Mouse (Mus musculus) thymus, adult 2 months (tissue): Measurements from ENCODE around the gene Myo1f. TPM values are rescaled to one million over a fixed set of nuclear protein-coding genes. Genes with fewer than 3 reads are reported as not detected.
"Not testable (repeated sequence)": the region's sequence is repeated elsewhere in the genome, so short reads cannot be mapped to it uniquely, and the experiment has no call there.

Experiments used
- DNase-seq: peaks from one replicate; pipeline ENCODE4 v3.0.0; 2021
- H3K27ac ChIP-seq: fragments of 200-500 bp; 2 replicates; pipeline ENCODE4 v1.5.1; 2012; ENCODE audit warnings: low read length, control low read depth; ENCODE audit not compliant: control insufficient read depth, insufficient read depth
- H3K27me3 ChIP-seq: fragments of 200-500 bp; 2 replicates; pipeline ENCODE4 v1.6.1; 2012; ENCODE audit warnings: mild to moderate bottlenecking, low read length, moderate library complexity, mixed read lengths; ENCODE audit not compliant: control insufficient read depth, insufficient read depth
- H3K36me3 ChIP-seq: fragments of 200-500 bp; 2 replicates; pipeline ENCODE4 v1.6.1; 2012; ENCODE audit warnings: mild to moderate bottlenecking, low read length, moderate library complexity; ENCODE audit not compliant: control insufficient read depth, insufficient read depth
- H3K4me1 ChIP-seq: fragments of 200-500 bp; replicated peaks from 2 replicates; pipeline ENCODE4 v1.6.1; 2012; ENCODE audit warnings: low read length; ENCODE audit not compliant: control insufficient read depth, insufficient read depth
- H3K4me3 ChIP-seq: fragments of 200-500 bp; 2 replicates; pipeline ENCODE4 v1.5.1; 2012; ENCODE audit warnings: mild to moderate bottlenecking, low read length, control low read depth, moderate library complexity; ENCODE audit not compliant: control insufficient read depth, insufficient read depth
- CTCF ChIP-seq: fragments of 200-500 bp; IDR thresholded peaks from 2 replicates; pipeline ENCODE4 v1.5.1; 2012; ENCODE audit warnings: mild to moderate bottlenecking, control low read depth, low read length, moderate library complexity, borderline replicate concordance; ENCODE audit not compliant: control insufficient read depth, poor library complexity, insufficient read depth; ENCODE audit errors: extremely low read depth
- POLR2A ChIP-seq: fragments of 200-500 bp; IDR thresholded peaks from 2 replicates; pipeline ENCODE4 v1.6.1; 2012; ENCODE audit warnings: mild to moderate bottlenecking, low read length, control low read depth, moderate library complexity; ENCODE audit not compliant: control insufficient read depth, poor library complexity, insufficient read depth; ENCODE audit errors: extremely low read depth
- WGBS: fragments of 180-500 bp; shearing (Covaris S2); methylation state at CpG from one replicate; pipeline ENCODE4 v1.1.7; 2018; 5-methylcytosine and 5-hydroxymethylcytosine counted together
- polyA plus RNA-seq: library from polyadenylated mRNA; depleted of rRNA; stranded (reverse); fragments of >200 nt; gene quantifications from 2 replicates; pipeline ENCODE4 v1.2.3, GENCODE M21; 2012

The Myo1f gene
- polyA plus RNA-seq, 1 experiment = 14.9 TPM

- Histone ChIP-seq H3K27me3 (no peaks in the 10 kb centered on the region), H3K4me1 (no peaks in the 10 kb centered on the region), H3K27ac (no peak overlapping the region), H3K4me3 (no peak overlapping the region), H3K36me3 (no peaks in the 10 kb centered on the region)
- 97% methylated on average over 3 of the region's 3 CpGs for WGBS
- no peak for TF ChIP-seq POLR2A
- no peak for TF ChIP-seq CTCF
- DNase-seq = no peak
These were observed 45.3 kb downstream of the Myo1f start for GRCm38 (mm10) chr17:33600831-33601230.

GRCm38 (mm10) chr17:33601947-33602346, 46.4 kb downstream of the Myo1f start:
- Histone ChIP-seq H3K27ac (no peak overlapping the region), H3K4me3 (no peak overlapping the region), H3K4me1 (no peaks in the 10 kb centered on the region), H3K27me3 (no peaks in the 10 kb centered on the region), H3K36me3 (no peaks in the 10 kb centered on the region)
- TF ChIP-seq POLR2A (no peak), CTCF (no peak)
- WGBS = 96% methylated on average over 12 of the region's 12 CpGs
- DNase-seq = no peak

DNA sequence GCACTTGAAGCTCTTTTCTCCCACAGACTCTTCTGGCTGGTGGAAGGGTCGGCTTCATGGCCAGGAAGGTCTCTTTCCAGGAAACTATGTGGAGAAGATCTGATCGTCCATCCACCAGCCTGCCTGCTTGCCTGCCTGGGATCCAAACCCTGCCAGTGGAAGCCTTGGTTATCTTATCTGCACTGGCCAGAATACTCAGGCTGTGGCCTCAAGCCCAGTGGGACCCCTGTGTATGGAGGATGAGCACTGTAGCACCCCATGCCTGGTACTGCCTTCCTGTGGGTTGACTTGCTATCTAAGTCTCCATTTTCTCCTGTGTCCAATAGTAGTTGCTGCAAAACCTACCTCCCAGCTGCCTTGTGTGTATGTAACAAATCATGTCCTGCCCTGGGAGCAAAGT, 51.8 kb downstream of the Myo1f start:
- H3K27me3 ChIP-seq = no peaks in the 10 kb centered on the region
- no peak overlapping the region for H3K4me3 ChIP-seq
- no peak for DNase-seq
- 96% methylated on average over 2 of the region's 2 CpGs for WGBS
- no peak for TF ChIP-seq CTCF
- TF ChIP-seq POLR2A = no peak
- H3K36me3 ChIP-seq = no peaks in the 10 kb centered on the region
- no peak overlapping the region for H3K27ac ChIP-seq
- no peaks in the 10 kb centered on the region for H3K4me1 ChIP-seq

DNA sequence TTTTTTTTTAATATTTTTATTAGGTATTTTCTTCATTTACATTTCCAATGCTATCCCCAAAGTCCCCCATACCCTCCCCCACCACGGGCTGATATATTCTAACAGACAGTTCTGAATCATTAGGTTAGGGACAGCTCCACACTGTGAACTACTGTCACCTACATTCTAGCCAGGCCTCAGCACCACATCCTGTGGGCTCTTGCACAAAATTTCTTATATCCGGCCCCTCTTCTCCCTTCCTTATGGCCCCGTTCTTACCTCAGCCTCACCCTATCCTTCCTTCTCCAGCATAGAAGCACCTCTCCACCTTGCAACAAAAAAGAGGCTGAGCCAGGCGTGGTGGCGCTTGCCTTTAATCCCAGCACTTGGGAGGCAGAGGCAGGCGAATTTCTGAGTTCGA, 55.0 kb downstream of the Myo1f start:
- TF ChIP-seq POLR2A (no peak), CTCF (no peak)
- Histone ChIP-seq H3K27me3 (no peaks in the 10 kb centered on the region), H3K4me3 (no peak overlapping the region), H3K27ac (no peak overlapping the region), H3K36me3 (no peaks in the 10 kb centered on the region), H3K4me1 (no peaks in the 10 kb centered on the region)
- DNase-seq = no peak
- 84% methylated on average over 7 of the region's 7 CpGs for WGBS

- not testable (repeated sequence) for H3K4me1 ChIP-seq, DNase-seq, H3K36me3 ChIP-seq, H3K27me3 ChIP-seq, H3K4me3 ChIP-seq, H3K27ac ChIP-seq
- 97% methylated on average over 5 of the region's 5 CpGs for WGBS
These were observed 58.2 kb downstream of the Myo1f start for GRCm38 (mm10) chr17:33613726-33614125.

DNA sequence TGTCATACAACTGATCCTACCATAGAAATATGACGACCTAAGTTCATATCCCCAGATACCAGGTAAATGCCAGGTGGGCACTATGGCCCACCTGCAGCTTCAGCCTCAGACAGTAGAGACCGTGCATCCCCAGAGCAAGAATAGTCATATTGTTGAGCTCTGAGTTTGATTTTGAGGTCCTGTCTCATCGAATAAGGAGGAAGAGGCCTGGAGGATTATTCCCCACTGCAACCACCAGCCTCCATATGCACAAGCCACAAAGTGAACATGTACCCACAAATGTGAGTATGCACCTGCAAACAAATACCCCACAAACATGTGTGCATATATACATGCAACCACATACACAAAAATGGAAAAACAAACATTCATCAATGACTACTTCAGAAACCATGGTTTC, 71.8 kb downstream of the Myo1f start:
- no peak for DNase-seq
- WGBS = 71% methylated on average over 3 of the region's 3 CpGs

More for the DNA sequence above, 71.8 kb downstream of the Myo1f start:
- no peak overlapping the region for H3K4me3 ChIP-seq
- peaks cover 6% of the 10 kb centered on the region; the same call in 1 of the 2 replicates for H3K36me3 ChIP-seq
- H3K27me3 ChIP-seq = no peaks in the 10 kb centered on the region
- H3K27ac ChIP-seq = no peak overlapping the region
- peaks cover 9% of the 10 kb centered on the region for H3K4me1 ChIP-seq
- TF ChIP-seq POLR2A = no peak
- TF ChIP-seq CTCF = no peak
